Mouse (Mus musculus): ENCODE data around the gene Nkx3-2.

Gene Nkx3-2

GRCm38 (mm10) chr5:41763731-41764721, at the start of gene Nkx3-2:
Gene Nkx3-2, minus strand, starts transcription at chr5:41764501.
- no peak for DNase-seq (ENCODE audit: low read depth, low spot score)

DNA sequence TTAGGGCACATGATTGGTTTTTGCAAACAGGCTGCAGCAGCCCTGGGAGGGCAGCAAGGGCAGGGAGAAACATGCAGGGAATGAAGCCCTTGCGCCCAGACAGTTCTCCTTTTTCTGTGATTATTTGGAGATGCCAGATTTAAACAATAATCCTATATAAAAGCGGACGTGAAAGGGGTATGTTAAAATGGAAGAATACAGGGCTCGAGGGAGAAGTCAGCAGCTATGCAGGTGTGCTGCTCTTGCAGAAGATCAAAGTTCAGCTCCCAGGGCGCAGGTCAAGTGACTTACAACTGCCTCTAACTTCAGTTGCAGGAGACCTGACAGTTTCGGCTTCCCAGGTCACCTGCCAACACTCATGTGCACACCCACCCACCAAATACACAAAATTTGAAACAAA, 48.2 kb upstream of the Nkx3-2 start:
- no peak for DNase-seq (ENCODE audit: low read depth, low spot score)

- DNase-seq (ENCODE audit: low read depth, low spot score) = no peak
These were observed 47.0 kb upstream of the Nkx3-2 start for GRCm38 (mm10) chr5:41811279-41811678.

DNA sequence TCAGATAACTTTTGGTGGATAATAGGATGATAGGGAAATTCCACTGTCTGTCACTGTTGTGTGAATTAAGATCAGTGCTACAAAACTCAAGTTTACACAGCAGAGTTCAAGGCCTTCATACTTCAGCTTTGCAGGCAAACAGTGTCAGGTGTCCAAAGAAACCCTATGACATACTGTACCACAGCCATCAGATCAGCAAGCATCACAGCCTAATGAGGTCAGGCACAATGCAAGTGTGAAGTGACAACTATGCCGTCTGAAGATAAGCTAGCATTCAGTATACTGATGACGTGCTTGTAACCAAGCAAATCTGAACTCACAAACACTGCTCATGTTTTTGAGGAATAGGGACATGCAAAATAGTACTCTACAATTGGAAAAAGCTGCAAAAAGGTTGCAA, 43.1 kb upstream of the Nkx3-2 start:
- DNase-seq (ENCODE audit: low read depth, low spot score) = no peak

DNA sequence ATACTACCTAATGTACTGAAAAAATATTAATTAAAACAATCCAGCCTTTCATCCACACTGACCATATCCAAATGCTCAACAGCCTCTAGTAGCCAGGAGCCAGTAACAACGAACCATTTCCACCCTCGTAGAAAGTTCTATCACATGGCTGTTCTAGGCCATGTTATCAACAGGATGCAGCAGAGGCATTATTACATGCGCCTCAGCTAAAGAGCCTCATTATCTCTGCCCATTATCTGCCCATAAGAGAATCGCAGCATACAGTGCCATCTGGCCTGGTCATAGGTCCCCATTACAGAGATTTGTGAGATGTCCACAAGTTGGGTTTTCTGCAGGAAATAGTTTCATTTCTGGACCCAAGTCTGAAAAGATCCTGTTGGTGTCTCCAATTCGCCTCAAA, 41.9 kb upstream of the Nkx3-2 start:
- no peak for DNase-seq (ENCODE audit: low read depth, low spot score)

DNA sequence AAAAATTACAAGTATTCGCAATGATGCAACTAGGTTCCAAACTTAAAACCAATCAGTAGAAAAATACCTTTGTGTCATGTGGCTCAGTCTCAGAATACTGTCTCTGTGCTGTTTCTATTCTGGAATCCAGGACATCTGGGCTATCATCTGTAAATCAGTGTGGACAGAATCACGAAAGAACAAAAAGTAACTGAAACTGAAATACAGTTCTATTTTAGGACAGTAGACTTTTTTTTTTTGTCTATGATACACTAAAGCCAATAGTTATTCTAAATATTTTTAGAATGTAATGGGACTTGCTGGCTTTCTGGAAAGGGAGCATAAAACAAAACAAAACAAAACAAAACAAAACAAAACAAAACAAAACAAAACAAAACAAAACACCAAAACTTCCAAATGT, 40.8 kb upstream of the Nkx3-2 start:
- DNase-seq (ENCODE audit: low read depth, low spot score) = no peak

DNA sequence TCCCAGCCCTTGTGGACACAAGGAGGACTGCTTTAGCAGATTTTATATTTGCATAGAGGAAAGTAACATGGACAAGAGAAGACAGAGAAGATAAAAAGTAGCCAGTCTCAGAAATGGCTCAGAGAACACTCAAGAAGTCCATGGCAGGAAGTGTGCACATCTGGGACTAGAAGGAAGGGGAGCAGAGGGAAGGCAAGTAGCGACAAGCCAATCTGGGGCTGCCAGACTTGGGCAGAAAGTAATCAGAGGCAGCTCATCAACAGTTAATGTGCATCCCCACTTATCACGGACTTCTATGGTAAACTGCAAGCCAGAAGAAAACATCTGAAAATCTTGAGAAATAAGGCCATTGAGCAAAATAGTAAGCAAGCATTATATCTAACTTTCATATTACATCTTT, 40.3 kb upstream of the Nkx3-2 start:
- DNase-seq (ENCODE audit: low read depth, low spot score) = no peak

- DNase-seq (ENCODE audit: low read depth, low spot score) = no peak
These were observed 37.3 kb upstream of the Nkx3-2 start for GRCm38 (mm10) chr5:41801622-41802021.

DNA sequence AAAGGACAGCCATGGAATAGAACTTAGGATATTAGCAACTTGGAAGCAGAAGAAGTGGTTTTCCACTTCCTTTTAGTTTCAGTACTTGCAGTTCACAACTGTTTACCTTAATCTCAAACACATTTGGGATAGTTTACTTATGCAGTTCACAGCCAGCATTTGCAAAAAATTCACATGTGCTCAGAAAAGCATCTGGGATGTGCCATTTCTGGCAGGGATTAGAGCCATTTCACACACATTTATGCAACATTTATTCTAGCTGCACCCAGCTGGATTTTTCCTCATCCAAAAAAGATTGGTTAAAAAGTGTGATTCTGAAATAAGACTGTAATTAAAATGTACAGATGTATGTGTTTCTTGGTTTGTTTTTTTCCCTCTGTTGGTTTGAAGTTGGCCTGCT, 30.1 kb upstream of the Nkx3-2 start:
- no peak for DNase-seq (ENCODE audit: low read depth, low spot score)

GRCm38 (mm10) chr5:41790517-41790916, 26.2 kb upstream of the Nkx3-2 start:
- no peak for DNase-seq (ENCODE audit: low read depth, low spot score)

DNA sequence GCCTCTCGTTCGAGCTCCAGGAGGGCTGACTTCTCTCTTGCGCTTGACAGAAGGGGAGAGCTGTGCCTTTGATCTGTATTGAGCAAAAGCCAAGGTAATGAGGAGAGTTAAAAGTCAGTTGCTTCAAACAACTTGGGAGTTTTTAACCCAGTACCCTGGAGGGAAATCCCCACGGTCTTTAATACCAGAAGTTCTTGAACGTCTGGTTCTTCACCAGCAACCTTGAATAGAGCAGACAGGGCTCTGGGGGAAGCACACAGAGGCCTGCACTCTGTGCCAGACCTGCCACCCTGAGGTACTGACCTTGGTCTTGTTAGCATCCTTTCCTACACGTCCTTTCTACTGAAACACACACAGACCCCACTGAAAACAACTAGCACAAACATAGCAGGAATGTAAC, 24.6 kb upstream of the Nkx3-2 start:
- no peak for DNase-seq (ENCODE audit: low read depth, low spot score)

- DNase-seq (ENCODE audit: low read depth, low spot score) = no peak
These were observed 17.6 kb upstream of the Nkx3-2 start for GRCm38 (mm10) chr5:41781890-41782289.

DNA sequence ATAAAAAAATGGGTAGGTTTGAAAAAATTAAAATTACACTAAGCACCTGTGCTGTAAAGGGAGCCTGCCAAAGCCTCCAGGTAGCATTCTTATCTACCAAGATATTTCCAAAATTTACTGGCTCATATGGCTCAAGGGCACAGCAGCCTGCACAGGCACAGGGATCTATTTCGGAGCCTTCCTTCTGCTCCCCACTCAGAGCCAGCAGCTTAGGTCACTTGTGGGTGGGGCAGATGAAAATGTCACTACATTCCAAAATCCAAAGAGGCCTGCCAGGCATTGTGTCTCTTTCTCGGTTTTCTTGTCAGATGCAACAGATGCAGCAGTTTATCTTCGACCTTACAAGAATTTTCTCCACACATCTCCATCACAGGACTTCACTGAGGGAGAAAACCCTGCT, 15.7 kb upstream of the Nkx3-2 start:
- no peak for DNase-seq (ENCODE audit: low read depth, low spot score)

- DNase-seq (ENCODE audit: low read depth, low spot score) = no peak
These were observed 11.4 kb upstream of the Nkx3-2 start for GRCm38 (mm10) chr5:41775728-41776127.

DNA sequence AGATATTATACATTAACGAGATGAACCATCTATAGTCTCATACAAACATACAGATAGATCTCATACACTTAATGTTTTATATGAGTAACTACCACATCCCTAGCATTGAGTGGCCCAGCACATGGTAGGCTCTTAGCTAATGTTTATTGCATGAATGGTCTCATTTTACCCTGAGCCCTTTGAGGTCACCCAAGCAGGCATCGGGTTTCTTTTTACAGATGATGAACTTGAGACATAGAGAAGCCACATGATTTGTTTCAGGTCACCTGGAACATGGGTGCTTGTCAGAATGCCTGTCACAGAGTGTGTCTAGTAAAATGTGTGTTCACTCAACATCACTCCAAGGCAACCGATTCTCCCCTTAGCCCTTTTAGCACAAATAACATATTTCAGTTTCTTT, 11.0 kb upstream of the Nkx3-2 start:
- no peak for DNase-seq (ENCODE audit: low read depth, low spot score)

- DNase-seq (ENCODE audit: low read depth, low spot score) = peak; percentile 94
These were observed 4.2 kb upstream of the Nkx3-2 start for GRCm38 (mm10) chr5:41768382-41769040.

DNA sequence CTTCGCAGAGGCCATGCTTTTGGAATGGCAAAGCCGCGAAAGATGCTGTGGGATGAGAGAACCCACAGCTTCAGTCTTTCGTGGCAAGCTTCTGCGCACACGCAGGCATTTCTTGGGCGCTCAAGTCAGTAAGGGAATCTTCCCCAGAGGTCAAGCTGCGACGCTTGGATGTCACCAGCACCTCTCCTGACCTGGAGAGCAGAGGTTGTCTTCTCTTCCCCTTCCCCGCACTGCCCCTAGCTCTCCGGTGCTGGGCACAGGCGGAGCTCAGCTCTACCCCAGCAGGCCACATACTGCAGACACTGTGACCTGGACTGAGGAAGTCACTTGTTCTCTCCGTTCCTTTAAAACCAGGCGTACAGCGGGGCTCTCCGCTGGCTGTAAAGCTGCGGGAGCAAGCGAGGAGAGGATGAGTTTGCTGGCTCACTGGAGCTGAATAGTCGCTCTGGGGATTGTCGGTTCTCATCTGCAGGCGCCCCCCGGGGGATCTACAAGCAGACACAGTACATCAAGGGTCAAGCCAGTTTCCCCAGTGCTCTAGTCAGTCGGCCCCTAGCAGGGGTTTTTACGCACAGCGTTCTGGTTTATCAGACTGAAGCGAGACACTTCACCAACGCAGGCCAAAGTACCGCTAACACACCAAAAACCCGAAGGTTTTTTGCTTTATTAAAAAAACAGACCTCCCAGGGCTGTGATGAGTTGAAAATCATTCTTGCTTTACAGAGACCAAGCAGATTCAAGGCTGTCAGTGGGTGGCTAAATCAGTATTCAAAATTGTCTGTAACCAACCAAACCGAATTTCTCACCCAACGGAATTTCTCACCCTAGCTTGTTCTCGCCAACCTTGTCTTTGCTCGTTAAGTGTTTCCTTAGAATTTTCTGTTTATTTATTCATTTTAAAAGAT, 3.2 kb upstream of the Nkx3-2 start:
- DNase-seq (ENCODE audit: low read depth, low spot score) = no peak

- no peak for DNase-seq (ENCODE audit: low read depth, low spot score)
These were observed 2.2 kb upstream of the Nkx3-2 start for GRCm38 (mm10) chr5:41766406-41767010.

DNA sequence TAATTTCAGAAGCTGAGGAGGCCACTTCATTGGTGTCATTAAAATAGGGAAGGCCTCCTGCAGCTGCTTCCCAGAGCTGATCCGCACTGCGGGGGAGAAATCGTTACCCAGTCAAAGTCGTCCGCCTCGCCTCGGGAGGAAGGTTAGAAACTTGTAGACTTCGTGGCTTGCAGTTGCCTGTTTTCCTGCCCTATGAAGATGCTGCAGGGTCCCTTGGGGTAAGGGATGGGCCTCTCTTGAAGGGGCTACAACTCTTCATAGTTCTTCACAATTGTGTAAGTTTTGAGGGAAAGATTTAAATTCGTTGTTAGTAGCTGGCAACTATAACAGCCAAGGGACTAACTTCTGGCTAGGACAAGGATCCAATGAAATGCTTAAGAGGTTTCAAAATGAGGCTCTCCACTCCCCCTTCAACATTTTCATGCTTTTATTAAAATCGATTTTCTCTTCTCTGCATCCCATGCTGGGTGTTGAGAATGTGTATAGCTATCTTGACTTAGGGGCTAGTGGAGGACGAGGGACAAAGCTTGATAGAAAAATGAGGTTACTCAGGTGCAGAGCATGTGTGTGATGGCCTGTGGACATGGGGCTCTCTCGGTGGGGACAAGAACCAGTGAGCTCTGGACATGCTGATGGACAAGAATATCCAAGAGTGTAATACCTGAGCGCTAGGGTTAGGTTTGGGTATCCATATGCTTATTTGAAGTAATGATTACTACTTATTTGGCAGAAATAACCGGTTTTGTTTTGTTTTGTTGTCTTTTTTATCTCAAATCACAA, 1.5 kb upstream of the Nkx3-2 start:
- DNase-seq (ENCODE audit: low read depth, low spot score) = no peak

DNA sequence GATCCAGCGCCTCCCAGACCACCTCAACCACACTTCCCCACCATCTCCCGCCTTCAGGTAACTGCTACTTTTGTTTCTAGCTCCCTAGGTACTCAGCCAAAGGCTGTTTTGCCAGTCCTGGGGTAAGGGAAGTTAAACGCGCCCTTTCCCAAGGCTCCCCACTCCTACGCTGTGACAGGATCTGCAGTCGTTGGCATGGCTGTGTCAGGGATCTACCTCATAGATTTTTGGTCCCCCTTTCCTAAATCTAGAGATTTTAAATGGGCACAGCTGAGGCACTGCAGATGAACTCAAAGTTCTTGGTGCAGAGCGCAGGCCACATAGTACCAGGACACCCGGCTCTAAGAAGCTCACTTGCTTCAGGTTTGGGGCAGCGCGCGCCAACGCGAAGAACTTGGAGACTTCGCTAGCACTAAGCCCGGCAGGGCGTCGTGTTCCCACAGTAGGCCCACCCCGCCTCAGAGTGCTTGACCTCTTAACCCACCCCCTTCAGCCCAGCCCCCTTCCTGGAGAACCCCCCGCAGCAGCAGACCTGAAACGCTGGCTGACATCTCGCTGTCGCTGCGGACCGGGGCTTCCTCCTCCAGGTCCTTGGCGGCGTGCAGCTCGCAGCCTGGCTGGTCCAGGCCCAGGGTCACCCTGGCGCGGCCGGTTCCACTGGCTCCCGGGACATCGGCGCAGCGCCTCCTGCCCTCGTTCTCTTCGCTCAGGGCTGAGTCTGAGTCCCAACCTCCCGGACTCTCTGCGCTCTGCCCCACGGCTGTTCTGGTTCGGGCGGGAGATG, 1.2 kb downstream of the Nkx3-2 start:
- DNase-seq (ENCODE audit: low read depth, low spot score) = no peak
